9 mouse cellular contexts compared by ENCODE assay signal in genomic region chrX:140567711-140568407, GRCm38 (mm10). TPM values are rescaled to one million over a fixed set of nuclear protein-coding genes. Genes with fewer than 3 reads are reported as not detected.
DNase-seq lines count a peak whose midpoint lies in the region; ATAC-seq and TF ChIP-seq lines count a peak whose summit lies in the region.
"Had no signal": no experiment of that assay in that cellular context is flagged by ENCODE, and none has a peak within 500 bp of the region (broad histone marks: within the 10 kb centered on the region; RNA-seq: fewer than 3 reads in every experiment).

No protein-coding gene starts in this region.

- H3K27ac ChIP-seq in hindbrain, embryonic 14.5 days, result no peak overlapping the region
- H3K27ac ChIP-seq: limb, embryonic 13.5 days had no signal

- H3K36me3 ChIP-seq in myocyte (ENCODE audit: control insufficient read depth, insufficient read depth), result no peaks in the 10 kb centered on the region
- no peaks in the 10 kb centered on the region for H3K36me3 ChIP-seq in hindbrain, embryonic 14.5 days (replicated peaks; ENCODE audit: control insufficient read depth, insufficient read depth)
- H3K36me3 ChIP-seq: limb, embryonic 13.5 days had no signal

- no peaks in the 10 kb centered on the region for H3K9me3 ChIP-seq in hindbrain, embryonic 14.5 days (ENCODE audit: control insufficient read depth, low read length)
- H3K9me3 ChIP-seq: limb, embryonic 13.5 days had no signal

- peak; percentile 96 for ATAC-seq in erythroblast, adult 5-6 weeks (replicated peaks; ENCODE audit: low FRiP score, poor library complexity, severe bottlenecking)
- ATAC-seq in hindbrain, embryonic 14.5 days (ENCODE audit: low FRiP score), result no peak

- no peak overlapping the region for H3K4me3 ChIP-seq in myocyte
- no peak overlapping the region for H3K4me3 ChIP-seq in hindbrain, embryonic 14.5 days (replicated peaks; ENCODE audit: low read length)
- H3K4me3 ChIP-seq: limb, embryonic 13.5 days had no signal

- no peak overlapping the region for H3ac ChIP-seq in myocyte (ENCODE audit: control insufficient read depth, insufficient read length)

- H3K4me2 ChIP-seq in myocyte (ENCODE audit: low read depth), result peak overlapping the region; percentile 12
- H3K4me2 ChIP-seq in hindbrain, embryonic 14.5 days (replicated peaks), result no peak overlapping the region
- H3K4me2 ChIP-seq: limb, embryonic 13.5 days had no signal

- H3K4me1 ChIP-seq in hindbrain, embryonic 14.5 days (replicated peaks; ENCODE audit: control insufficient read depth, insufficient read depth, low read length), result no peaks in the 10 kb centered on the region
- H3K4me1 ChIP-seq: limb, embryonic 13.5 days had no signal

- H3K79me2 ChIP-seq in myocyte (ENCODE audit: control insufficient read depth, insufficient read depth), result no peaks in the 10 kb centered on the region

- no peak overlapping the region for H3K9ac ChIP-seq in hindbrain, embryonic 14.5 days
- H3K9ac ChIP-seq: limb, embryonic 13.5 days had no signal

- no peaks in the 10 kb centered on the region for H3K27me3 ChIP-seq in myocyte (ENCODE audit: control insufficient read depth, insufficient read depth, insufficient read length)
- peaks cover 59% of the 10 kb centered on the region for H3K27me3 ChIP-seq in hindbrain, embryonic 14.5 days (ENCODE audit: control insufficient read depth, insufficient read depth, low read length)

- no peak for TF ChIP-seq POLR2A in myocyte (IDR thresholded peaks at IDR 0.05; ENCODE audit: insufficient read length, low read depth)

- WGBS in hindbrain, embryonic 14.5 days, result 73% methylated on average over 1 of the region's 1 CpGs

- DNase-seq in layer of hippocampus, adult 11-12 months (ENCODE audit: low spot score), result peak; percentile 9
- no peak for DNase-seq in layer of hippocampus, postnatal 25 days (ENCODE audit: extremely low spot score in 1 of 2, low spot score in 1 of 2)
- DNase-seq in kidney, postnatal 10 days, result peak; percentile 36
- no peak for DNase-seq in cerebellum, adult 9-10 months
- DNase-seq in cerebellum, adult 11 months, result no peak
- no peak for DNase-seq in hindbrain, embryonic 14.5 days (ENCODE audit: low spot score)

TF ChIP-seq in myocyte, 11 proteins besides CTCF, POLR2A, EP300 and RAD21:
- TF ChIP-seq E2F4 (IDR thresholded peaks at IDR 0.05; ENCODE audit: insufficient read depth), result no peak
- no peak for TF ChIP-seq MAX (IDR thresholded peaks at IDR 0.05; ENCODE audit: low read depth)
- no peak for TF ChIP-seq MYOD1 (IDR thresholded peaks at IDR 0.05; ENCODE audit: control insufficient read depth in 1 of 3, insufficient read length in 2 of 3, low read depth in 2 of 3)
- TF ChIP-seq TCF3 (IDR thresholded peaks at IDR 0.05; ENCODE audit: insufficient read length, low read depth), result no peak
- no peak for TF ChIP-seq USF1 (IDR thresholded peaks at IDR 0.05; ENCODE audit: low read depth)
- no peak for TF ChIP-seq MYOG (IDR thresholded peaks at IDR 0.05; ENCODE audit: control insufficient read depth in 1 of 3, insufficient read depth in 1 of 3, insufficient read length in 2 of 3, low read depth in 2 of 3)
- TF ChIP-seq POLR2AphosphoS2 (IDR thresholded peaks at IDR 0.05; ENCODE audit: insufficient read length, low read depth), result no peak
- no peak for TF ChIP-seq TCF12 (IDR thresholded peaks at IDR 0.05; ENCODE audit: insufficient read depth, poor library complexity, severe bottlenecking)
- TF ChIP-seq CEBPB (IDR thresholded peaks at IDR 0.05; ENCODE audit: insufficient read depth, poor library complexity, severe bottlenecking), result no peak
- no peak for TF ChIP-seq SRF (IDR thresholded peaks at IDR 0.05; ENCODE audit: control insufficient read depth, insufficient read length, low read depth)
- no peak for TF ChIP-seq REST (IDR thresholded peaks at IDR 0.05; ENCODE audit: insufficient read depth, insufficient read length)
TF ChIP-seq in myocyte: peak in this region for 0.

RNA-seq across cellular contexts. Expression of gene Tsc22d3, which starts 32.6 kb away (rescaled TPM):
- total RNA-seq in layer of hippocampus, postnatal 25 days (2021), result 100 to 1,000 TPM in 1 of 2 experiments, 10 to 100 TPM in 1; 63.2 to 137 TPM
- 12.7 and 16.1 TPM in 2 replicates for total RNA-seq in erythroblast, adult 5-6 weeks (2015; ENCODE audit: low replicate concordance)
- total RNA-seq in erythroblast, adult 5-6 weeks (2017; ENCODE audit: low replicate concordance), result 12.3 and 14.6 TPM in 2 replicates
- 87.0 TPM for polyA plus RNA-seq in myocyte (2012; fragmentation: generic; extraction: Trizol)
- 119 and 131 TPM in 2 replicates for polyA plus RNA-seq in hindbrain, embryonic 14.5 days (2014; fragmentation: Nextera tagmentation; extraction: Ambion mirVana)

Comparison
In these comparisons a context has a peak if more than half of its experiments do, and no peak if none do; other contexts are left out.
1. DNase-seq: peak in layer of hippocampus, adult 11-12 months (single experiment) and kidney, postnatal 10 days (single experiment); none in layer of hippocampus, postnatal 25 days (0 of 2), cerebellum, adult 9-10 months (single experiment), cerebellum, adult 11 months (single experiment) and hindbrain, embryonic 14.5 days (single experiment).